Mouse (Mus musculus) large intestine, adult 2 months (tissue): ENCODE measurements at regions not wholly inside any gene's neighbourhood (a gene's known extent, or its start where the extent isn't known, plus 50 kb on each side); places are given as distances from the start of the nearest gene placed in this dataset.
A peak's percentile ranks its signal among the peaks of the same experiment; 100 is the strongest.

Experiments used
- DNase-seq: peaks from one replicate; pipeline ENCODE4 v3.0.0-alpha.2; 2012; ENCODE audit warnings: low read depth, low spot score
- WGBS: fragments of 180-500 bp; shearing (Covaris S2); methylation state at CpG from one replicate; pipeline ENCODE4 v1.1.7; 2018; 5-methylcytosine and 5-hydroxymethylcytosine counted together

DNA sequence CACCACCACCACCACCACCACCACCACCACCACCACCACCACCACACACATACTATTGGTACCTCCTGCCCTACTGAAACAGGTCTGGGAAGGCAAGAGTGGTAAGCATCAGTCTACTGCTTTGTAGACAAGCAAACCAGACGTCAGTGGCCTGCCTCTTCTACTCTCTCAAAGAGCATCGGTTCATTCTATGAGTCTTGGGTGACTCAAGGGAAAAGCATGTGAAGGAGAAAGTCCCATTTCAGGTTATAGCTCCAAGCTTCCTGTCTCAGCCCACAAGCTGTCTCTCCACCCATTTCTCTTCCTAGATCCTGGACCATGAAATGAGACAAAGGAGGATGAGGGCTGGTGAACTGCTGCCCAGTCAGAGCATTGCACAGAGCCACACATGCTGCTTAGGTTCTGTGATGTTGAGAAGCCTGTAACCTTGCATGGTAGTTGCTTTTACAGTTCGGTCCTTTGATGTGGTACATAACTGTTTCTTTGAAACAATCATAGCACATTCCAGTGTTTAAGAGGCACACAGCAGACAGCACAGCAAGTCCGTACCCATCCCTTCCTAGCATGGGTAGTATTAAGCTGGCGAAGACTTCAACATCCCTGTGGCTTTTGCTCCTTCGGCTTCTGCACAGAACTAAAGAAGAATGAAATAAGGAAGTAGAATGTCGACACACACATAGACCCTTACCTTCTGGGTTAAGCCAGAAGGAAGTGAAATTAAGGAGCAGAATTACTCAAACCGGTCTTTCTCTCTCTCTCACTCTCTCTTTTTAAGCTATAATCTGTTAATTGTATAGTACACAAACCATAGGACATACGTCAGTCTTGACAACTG lies 262.7 kb downstream of the Gm19410 start:
- no peak for DNase-seq
- 66% methylated on average over 9 of the region's 9 CpGs for WGBS

GRCm38 (mm10) chr8:36029445-36029844 lies 263.9 kb downstream of the Gm19410 start:
- WGBS: 84% methylated on average over 2 of the region's 2 CpGs

DNA sequence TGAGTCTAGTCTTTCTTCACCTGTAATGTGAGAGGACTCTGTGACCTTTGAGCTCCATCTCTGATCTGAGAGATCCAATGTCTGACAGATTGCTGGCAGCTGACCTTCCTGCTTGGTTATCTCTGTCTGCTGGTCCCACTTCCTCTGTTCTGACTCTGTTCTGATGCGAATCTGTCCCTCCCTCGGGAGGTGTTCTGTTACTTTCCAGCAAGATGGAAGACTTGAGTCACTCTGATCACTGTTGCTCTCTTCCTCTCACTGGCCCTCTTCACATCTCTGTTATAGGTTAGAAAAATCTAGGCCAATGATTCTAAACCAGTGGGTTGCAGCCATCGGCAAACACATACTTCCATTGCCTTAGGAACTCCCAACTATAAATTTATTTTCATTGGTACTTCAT lies 264.6 kb downstream of the Gm19410 start:
- no peak for DNase-seq
- 69% methylated on average over 3 of the region's 3 CpGs for whole genome bisulfite sequencing

More at GRCm38 (mm10) chr8:36029445-36029844, 263.9 kb downstream of the Gm19410 start:
- no peak for DNase-seq

GRCm38 (mm10) chr8:36031966-36032719 lies 266.6 kb downstream of the Gm19410 start:
- WGBS: 87% methylated on average over 10 of the region's 10 CpGs
- DNase-seq: no peak

DNA sequence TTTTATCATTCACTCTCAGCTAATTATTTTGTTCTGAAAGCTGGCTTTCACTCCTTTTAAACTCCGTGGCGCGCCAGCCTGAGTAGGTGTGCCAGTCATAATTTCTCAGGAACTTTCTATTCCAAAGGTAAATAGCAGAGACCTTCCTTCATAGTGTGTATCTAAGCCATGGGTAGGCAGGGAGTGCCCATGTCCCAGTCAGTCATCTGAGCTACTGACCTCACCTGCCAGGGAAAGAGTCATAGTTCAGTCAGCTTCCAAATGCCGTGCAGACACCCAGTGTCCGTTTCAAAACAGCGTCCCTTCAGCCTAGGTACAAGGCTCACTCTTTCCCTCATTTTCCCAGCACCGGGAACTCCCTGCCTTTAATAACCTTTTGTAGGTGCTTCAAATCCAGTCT lies 269.7 kb downstream of the Gm19410 start:
- 43% methylated on average over 7 of the region's 7 CpGs for WGBS
- peak; percentile 57 for DNase-seq

- DNase-seq: no peak
- WGBS: 13% methylated on average over 6 of the region's 6 CpGs
Observed at GRCm38 (mm10) chr8:36036271-36036670, 270.7 kb downstream of the Gm19410 start.

- 62% methylated on average over 6 of the region's 6 CpGs for WGBS
- no peak for DNase-seq
Observed at GRCm38 (mm10) chr8:36041222-36041864, 275.8 kb downstream of the Gm19410 start.

GRCm38 (mm10) chr8:36042594-36042993 lies 277.0 kb downstream of the Gm19410 start:
- WGBS: 81% methylated on average over 4 of the region's 4 CpGs
- no peak for DNase-seq
